Mouse (Mus musculus) retina, embryonic 14.5 days (tissue): ENCODE results near the gene Cyp26b1.
"Not testable (repeated sequence)": the region's sequence is repeated elsewhere in the genome, so short reads cannot be mapped to it uniquely, and the experiment has no call there.

Source experiments
- DNase-seq: peaks from one replicate; pipeline ENCODE4 v3.0.0-alpha.2; 2015; ENCODE audit warnings: low spot score

The Cyp26b1 gene

GRCm38 (mm10) chr6:84593693-84594092, at the start of gene Cyp26b1:
Gene Cyp26b1, minus strand, starts transcription at chr6:84593908.
- DNase-seq, result no peak

GRCm38 (mm10) chr6:84641062-84641431, 47.3 kb upstream of the Cyp26b1 start:
- DNase-seq, result no peak

GRCm38 (mm10) chr6:84640324-84641061, 46.8 kb upstream of the Cyp26b1 start:
- peak; percentile 53 for DNase-seq

GRCm38 (mm10) chr6:84638206-84638605, 44.5 kb upstream of the Cyp26b1 start:
- DNase-seq, result no peak

- no peak for DNase-seq
These were observed 37.9 kb upstream of the Cyp26b1 start for GRCm38 (mm10) chr6:84631588-84631987.

- no peak for DNase-seq
These were observed 36.6 kb upstream of the Cyp26b1 start for GRCm38 (mm10) chr6:84630276-84630675.

- DNase-seq, result no peak
These were observed 35.1 kb upstream of the Cyp26b1 start for GRCm38 (mm10) chr6:84628831-84629230.

- DNase-seq, result no peak
These were observed 32.7 kb upstream of the Cyp26b1 start for GRCm38 (mm10) chr6:84626398-84626797.

- no peak for DNase-seq
These were observed 25.5 kb upstream of the Cyp26b1 start for GRCm38 (mm10) chr6:84619166-84619565.

GRCm38 (mm10) chr6:84617051-84617450, 23.3 kb upstream of the Cyp26b1 start:
- no peak for DNase-seq

GRCm38 (mm10) chr6:84616586-84616985, 22.9 kb upstream of the Cyp26b1 start:
- no peak for DNase-seq

GRCm38 (mm10) chr6:84613561-84613960, 19.9 kb upstream of the Cyp26b1 start:
- DNase-seq, result no peak

GRCm38 (mm10) chr6:84601136-84601889, 7.6 kb upstream of the Cyp26b1 start:
- no peak for DNase-seq

GRCm38 (mm10) chr6:84599296-84599695, 5.6 kb upstream of the Cyp26b1 start:
- DNase-seq, result not testable (repeated sequence)

GRCm38 (mm10) chr6:84598725-84599124, 5.0 kb upstream of the Cyp26b1 start:
- DNase-seq, result no peak

GRCm38 (mm10) chr6:84594626-84595025, 918 bp upstream of the Cyp26b1 start:
- DNase-seq, result peak; percentile 64

GRCm38 (mm10) chr6:84590961-84591745, 2.6 kb downstream of the Cyp26b1 start:
- DNase-seq, result no peak

GRCm38 (mm10) chr6:84589742-84590686, 3.7 kb downstream of the Cyp26b1 start:
- DNase-seq, result peak; percentile 92

GRCm38 (mm10) chr6:84588895-84589652, 4.6 kb downstream of the Cyp26b1 start:
- peak; percentile 54 for DNase-seq

- DNase-seq, result peak; percentile 45
These were observed 5.3 kb downstream of the Cyp26b1 start for GRCm38 (mm10) chr6:84588221-84588894.
